Mouse (Mus musculus): ENCODE results near the gene Mios.

The Mios gene

GRCm38 (mm10) chr6:8209047-8209865 is at the start of gene Mios:
TSS of gene Mios (plus strand) at chr6:8209222.
- peak; percentile 79 to 80 for DNase-seq

GRCm38 (mm10) chr6:8160001-8160400 is 49.0 kb upstream of the Mios start:
- no peak for DNase-seq

DNA sequence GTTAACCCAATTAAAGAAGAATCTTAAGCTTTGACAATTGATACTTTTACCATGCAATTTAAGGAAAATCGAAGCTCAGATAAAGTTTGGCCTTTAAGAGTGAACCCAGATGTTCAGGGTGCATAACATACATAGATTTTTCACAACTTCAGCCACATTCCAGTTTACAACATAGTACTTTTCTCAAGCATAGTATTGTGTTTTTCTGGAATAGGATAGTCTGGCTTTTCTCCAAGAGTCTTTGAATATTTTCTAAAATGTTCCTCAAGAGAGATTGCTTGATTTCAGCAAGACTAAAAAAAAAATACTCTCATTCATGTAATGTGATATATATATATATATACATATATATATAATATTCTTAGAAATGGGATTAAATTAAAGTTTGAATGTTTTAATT is 44.3 kb upstream of the Mios start:
- no peak for DNase-seq

- DNase-seq, result no peak
Observed at GRCm38 (mm10) chr6:8172101-8172500, 36.9 kb upstream of the Mios start.

DNA sequence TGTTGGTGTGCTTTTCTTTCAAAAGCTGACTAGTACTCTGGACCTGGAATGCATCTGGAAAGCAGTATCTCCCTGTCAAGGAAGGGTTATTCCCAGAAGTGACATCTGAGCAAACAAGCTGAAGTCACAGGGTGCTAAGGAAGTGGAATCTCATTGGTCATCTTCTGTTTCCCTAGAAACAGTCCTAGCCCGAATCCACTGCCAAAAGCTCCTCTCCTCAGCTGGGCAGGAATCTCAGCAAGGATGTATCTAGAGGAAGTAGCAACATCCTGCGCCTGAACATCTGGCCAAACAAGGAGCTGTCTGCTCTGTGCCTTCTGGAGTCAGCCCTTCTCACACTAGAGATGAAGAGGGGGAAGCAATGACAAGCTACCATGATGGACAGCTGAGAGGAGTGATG is 35.0 kb upstream of the Mios start:
- no peak for DNase-seq

- no peak for DNase-seq
Observed at GRCm38 (mm10) chr6:8175346-8175745, 33.7 kb upstream of the Mios start.

DNA sequence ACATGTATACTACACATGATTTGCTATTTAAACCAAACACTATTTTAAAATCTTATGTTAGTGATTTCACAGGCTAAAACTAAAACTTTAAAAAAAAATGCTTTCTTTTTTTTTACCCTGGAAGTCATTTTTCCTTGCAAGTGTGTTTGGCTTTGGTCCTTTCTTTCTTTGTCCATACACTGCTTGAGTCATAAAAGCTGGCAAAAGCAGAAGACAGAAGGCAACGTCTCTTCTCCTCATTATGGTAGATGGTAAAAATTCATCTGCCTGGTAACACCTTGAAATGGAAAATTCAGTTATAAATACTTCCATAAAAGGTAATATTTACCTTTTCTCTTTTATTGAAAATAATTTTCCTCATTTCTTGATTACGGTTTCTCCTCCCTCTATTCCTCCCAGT is 32.9 kb upstream of the Mios start:
- no peak for DNase-seq

- DNase-seq, result no peak
Observed at GRCm38 (mm10) chr6:8178397-8178941, 30.6 kb upstream of the Mios start.

DNA sequence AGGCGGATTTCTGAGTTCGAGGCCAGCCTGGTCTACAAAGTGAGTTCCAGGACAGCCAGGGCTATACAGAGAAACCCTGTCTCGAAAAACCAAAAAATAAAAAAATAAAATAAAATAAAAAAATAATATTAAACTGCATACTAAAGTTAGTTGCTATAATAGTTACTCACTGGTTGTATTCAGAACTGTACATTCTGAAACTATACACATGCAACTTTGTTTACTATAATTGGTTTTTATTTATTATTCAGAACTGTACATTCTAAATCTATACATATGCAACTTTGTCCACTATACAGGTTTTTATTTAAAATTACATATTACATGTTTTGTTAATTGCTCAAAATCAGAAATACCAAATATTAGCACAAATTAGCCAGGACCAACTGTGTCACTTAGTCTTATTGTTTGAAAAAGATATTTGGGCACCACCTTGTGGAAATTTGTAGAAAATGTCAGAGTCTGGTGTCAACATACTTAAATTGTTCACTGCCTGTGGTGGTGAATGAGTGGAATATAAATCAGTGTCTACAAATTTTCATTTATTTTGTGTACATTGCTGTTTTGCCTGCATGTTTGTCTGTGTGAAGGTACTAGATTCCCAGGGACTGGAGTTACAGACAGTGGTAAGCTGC is 20.3 kb upstream of the Mios start:
- no peak for DNase-seq

DNA sequence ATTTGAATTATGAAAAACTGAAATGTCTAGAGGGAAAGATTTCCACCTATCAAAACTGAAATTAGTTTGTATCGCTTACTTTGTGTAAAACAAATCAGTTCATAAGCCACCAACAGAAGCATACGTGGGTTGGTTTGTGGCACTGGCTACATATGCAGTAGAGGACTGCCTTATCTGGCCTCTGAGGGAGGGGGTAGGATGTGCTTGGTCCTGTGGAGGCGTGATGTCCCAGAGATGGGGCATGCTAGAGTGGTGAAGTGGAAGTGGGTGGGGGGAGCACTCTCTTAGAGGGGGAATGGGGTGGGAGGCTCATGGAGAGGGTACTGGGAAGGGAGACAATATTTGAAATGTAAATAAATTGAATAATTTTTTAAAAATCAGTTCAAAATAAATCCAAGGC is 19.1 kb upstream of the Mios start:
- DNase-seq, result no peak

DNA sequence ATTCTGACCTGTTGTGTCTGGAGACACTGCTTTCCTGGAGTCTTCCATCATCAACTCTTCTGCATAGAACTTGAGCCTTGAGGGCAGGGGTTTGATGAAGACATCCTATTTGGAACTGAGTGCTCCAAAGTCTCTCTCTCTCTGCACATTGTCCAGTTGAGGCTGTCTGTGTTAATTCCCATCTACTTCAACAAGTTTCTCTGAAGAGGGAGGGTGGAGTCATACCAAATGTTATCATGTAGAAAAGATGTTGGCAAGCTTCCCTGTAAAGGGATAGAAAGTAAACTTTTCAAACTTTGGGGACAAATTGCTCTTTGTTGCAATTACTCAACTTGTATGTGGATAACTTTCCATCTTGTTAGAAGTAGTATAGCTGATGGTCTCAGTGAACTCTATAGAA is 16.5 kb upstream of the Mios start, which contains the start of gene Col28a1:
Gene Col28a1 (minus strand): TSS at position 101 of the 400 bp plus-strand sequence.
- DNase-seq, result no peak

DNA sequence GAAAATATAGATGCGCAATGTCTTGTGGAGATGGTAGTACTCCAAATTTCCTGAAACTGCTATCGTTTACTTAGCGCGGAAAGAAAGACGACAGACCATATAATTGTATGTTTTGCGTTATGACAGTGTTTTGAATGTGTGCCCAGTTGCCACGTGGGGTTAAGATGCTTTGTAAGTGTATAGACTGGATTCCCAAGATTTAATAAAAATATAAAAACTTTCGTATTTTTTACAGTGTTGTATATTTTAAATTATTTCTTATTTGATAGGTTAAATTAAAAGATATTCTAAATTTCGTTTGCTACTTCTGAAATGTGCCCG is 804 bp downstream of the Mios start:
- DNase-seq, result no peak

GRCm38 (mm10) chr6:8210661-8211060 is 1.6 kb downstream of the Mios start:
- no peak for DNase-seq

GRCm38 (mm10) chr6:8227035-8227434 is 18.0 kb downstream of the Mios start:
- no peak for DNase-seq

DNA sequence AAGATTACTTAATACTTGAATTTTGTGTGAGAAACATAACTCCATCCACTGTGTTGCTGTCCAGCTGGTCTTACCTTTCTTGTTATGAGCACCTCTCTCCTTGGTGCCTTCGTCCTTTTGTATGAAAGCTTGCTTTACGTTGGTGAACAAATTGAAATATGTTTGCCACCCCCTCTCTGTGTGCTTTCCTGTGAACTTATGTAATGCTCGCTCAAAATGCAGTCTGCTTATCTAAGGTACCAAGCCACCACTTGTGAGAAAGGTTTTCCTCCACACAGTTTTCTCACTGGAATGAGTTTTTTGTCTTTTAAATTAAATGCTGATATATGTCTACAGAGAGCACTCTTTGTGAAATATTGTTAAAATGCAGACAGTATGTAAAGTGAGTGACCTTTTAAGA is 19.6 kb downstream of the Mios start:
- no peak for DNase-seq

GRCm38 (mm10) chr6:8258316-8258715 is 49.3 kb downstream of the Mios start:
- DNase-seq, result no peak

DNA sequence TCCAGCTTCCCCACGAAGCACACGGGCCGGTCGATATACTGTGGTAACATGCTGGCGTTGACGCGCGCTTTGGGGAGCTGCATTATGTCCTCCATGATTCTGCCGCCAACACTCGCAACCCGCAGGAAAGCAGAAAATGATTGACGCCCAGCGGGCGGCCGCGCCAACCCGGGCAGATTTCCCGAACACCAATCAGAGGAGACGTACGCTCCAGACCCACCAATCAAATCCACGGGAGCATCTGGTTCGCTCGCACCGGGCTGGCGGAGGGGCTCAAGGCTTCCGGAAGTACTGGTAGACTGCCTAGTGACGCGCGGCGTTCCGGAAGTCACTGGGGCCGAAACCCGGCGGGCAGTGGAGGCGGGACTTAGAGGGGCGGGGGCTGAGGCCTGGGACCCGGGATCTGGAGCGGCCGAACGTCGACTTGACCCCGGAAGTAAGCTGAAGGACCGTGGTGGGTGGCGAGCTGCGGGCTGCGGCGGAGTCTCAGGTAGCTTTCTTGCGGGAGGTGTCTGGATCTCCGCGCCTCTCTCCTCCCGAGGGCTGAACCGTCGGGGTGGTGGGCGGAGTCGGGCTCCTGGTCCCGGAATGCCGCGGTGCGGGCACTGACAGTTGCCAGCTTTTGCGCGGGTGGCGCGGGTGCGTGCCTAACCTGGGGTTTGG is 50.1 kb downstream of the Mios start, which contains the start of the genes Rpa3, Umad1 and Gm45062:
Gene Rpa3 (minus strand): TSS at position 170 of the 663 bp plus-strand sequence.
Gene Umad1 (plus strand): TSS at position 285 of the 663 bp plus-strand sequence.
Gene Gm45062 (plus strand): TSS at position 447 of the 663 bp plus-strand sequence.
- DNase-seq, result peak; percentile 95 to 97

DNA sequence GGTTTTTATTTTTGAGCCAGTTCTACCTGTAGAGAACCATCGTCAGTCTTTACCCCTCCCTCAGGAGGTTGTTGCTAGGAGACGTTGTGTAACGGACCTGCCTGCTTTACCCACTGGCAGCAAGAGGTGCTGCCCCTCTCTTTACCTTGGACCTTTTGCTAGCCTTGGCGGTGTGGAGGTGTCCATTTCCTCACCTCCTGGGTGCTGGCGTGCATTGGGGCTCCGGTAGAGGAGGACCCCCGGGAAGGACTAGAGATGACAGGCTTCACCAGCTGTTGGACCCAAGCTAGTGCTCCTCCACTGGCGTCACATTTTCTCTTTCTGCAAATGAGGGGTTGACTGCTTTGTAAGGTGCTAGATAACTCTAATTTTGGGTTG is 50.6 kb downstream of the Mios start:
- no peak for DNase-seq

- DNase-seq, result no peak
Observed at GRCm38 (mm10) chr6:8271047-8271446, 62.0 kb downstream of the Mios start.

GRCm38 (mm10) chr6:8274387-8275054 is 65.5 kb downstream of the Mios start:
- DNase-seq, result peak in 1 of 2 experiments; percentile 41

DNA sequence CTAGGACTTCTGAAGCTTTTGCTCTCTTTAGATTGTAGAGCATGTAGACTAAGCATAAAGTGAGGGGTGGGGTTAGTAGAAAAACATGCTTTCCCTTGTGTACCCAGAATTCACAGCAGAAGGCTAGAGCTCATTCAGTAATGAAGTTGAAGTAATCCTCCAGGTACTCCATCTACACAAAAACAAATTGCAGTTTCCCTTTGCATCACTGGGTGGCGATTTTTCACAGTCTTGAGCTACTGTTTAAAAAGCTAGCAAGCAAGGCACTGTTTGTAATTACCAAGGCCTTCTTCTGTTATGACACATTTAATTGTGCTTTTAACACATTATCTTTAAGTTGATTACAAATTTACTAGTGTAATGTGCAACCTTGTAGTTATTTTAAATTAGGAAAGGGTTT is 66.1 kb downstream of the Mios start:
- peak; percentile 68 to 85 for DNase-seq

DNA sequence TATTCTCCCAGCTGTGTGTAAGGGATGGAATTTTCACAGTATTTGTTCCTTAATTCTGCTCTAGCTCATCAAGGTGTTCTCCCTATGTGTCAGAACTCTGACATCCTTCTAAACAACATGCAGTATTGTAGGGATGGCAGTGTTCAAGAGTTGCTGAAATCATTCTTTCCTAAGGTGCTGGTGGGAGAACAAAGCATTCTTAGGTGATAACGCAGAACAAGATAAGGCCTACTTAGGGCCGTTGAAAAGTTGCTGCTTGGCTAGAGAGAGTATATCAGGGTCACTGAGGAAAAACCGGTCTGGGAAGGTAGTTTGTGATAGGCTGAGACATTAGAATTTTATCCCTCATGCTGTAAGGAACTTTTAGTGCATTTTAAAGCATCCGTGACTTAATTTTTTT is 67.4 kb downstream of the Mios start:
- no peak for DNase-seq
